Mouse (Mus musculus) v-Abl transformed pro-B cells (cell line): Measurements from ENCODE around the gene 4430402I18Rik.

Source experiments
- in situ Hi-C, 2 experiments: fragments of 400-800 bp; cut with MboI; formaldehyde crosslinking; loops; one replicate each; pipeline ENCODE4 v1.15.1; 2025; ENCODE audit not compliant: unreplicated experiment in 2 of 2

4430402I18Rik gene

GRCm38 (mm10) chr19:28903536-28904119, 64.0 kb downstream of the 4430402I18Rik start:
- in situ Hi-C loops = no loop called here

GRCm38 (mm10) chr19:28902806-28903205, 64.8 kb downstream of the 4430402I18Rik start:
- in situ Hi-C loops = no loop called here

- in situ Hi-C loops = no loop called here
Observed at GRCm38 (mm10) chr19:28902111-28902510, 65.5 kb downstream of the 4430402I18Rik start.

GRCm38 (mm10) chr19:28900771-28901170, 66.8 kb downstream of the 4430402I18Rik start:
- in situ Hi-C loops = no loop called here

- in situ Hi-C loops = no loop called here
Observed at GRCm38 (mm10) chr19:28897497-28897896, 70.1 kb downstream of the 4430402I18Rik start.

- in situ Hi-C loops = no loop called here
Observed at GRCm38 (mm10) chr19:28896639-28897038, 71.0 kb downstream of the 4430402I18Rik start.

- in situ Hi-C loops = no loop called here
Observed at GRCm38 (mm10) chr19:28891864-28892263, 75.7 kb downstream of the 4430402I18Rik start.

GRCm38 (mm10) chr19:28891238-28891637, 76.4 kb downstream of the 4430402I18Rik start:
- in situ Hi-C loops = no loop called here

- in situ Hi-C loops = no loop called here
Observed at GRCm38 (mm10) chr19:28889251-28889650, 78.3 kb downstream of the 4430402I18Rik start.

GRCm38 (mm10) chr19:28888496-28888895, 79.1 kb downstream of the 4430402I18Rik start:
- in situ Hi-C loops = no loop called here

- in situ Hi-C loops = no loop called here
Observed at GRCm38 (mm10) chr19:28883126-28883525, 84.5 kb downstream of the 4430402I18Rik start.

- in situ Hi-C loops = no loop called here
Observed at GRCm38 (mm10) chr19:28879476-28879875, 88.1 kb downstream of the 4430402I18Rik start.

GRCm38 (mm10) chr19:28870351-28870750, 97.2 kb downstream of the 4430402I18Rik start:
- in situ Hi-C loops = no loop called here

- in situ Hi-C loops = no loop called here
Observed at GRCm38 (mm10) chr19:28869251-28869855, 98.2 kb downstream of the 4430402I18Rik start.

GRCm38 (mm10) chr19:28865501-28865900, 102.1 kb downstream of the 4430402I18Rik start:
- in situ Hi-C loops = no loop called here

GRCm38 (mm10) chr19:28864981-28865380, 102.6 kb downstream of the 4430402I18Rik start:
- in situ Hi-C loops = no loop called here

GRCm38 (mm10) chr19:28863626-28864025, 104.0 kb downstream of the 4430402I18Rik start:
- in situ Hi-C loops = no loop called here

GRCm38 (mm10) chr19:28860246-28860645, 107.4 kb downstream of the 4430402I18Rik start:
- in situ Hi-C loops = no loop called here

- in situ Hi-C loops = no loop called here
Observed at GRCm38 (mm10) chr19:28854831-28855230, 112.8 kb downstream of the 4430402I18Rik start.

GRCm38 (mm10) chr19:28852001-28852400, 115.6 kb downstream of the 4430402I18Rik start:
- in situ Hi-C loops = no loop called here

- in situ Hi-C loops = no loop called here
Observed at GRCm38 (mm10) chr19:28850510-28850909, 117.1 kb downstream of the 4430402I18Rik start.

GRCm38 (mm10) chr19:28844946-28845710, 122.5 kb downstream of the 4430402I18Rik start:
- in situ Hi-C loops = no loop called here
